Mouse (Mus musculus) forebrain, embryonic 13.5 days (tissue): ENCODE results near the gene Gm17631. TPM values are rescaled to one million over a fixed set of nuclear protein-coding genes. Genes with fewer than 3 reads are reported as not detected.
"Not testable (repeated sequence)": the region's sequence is repeated elsewhere in the genome, so short reads cannot be mapped to it uniquely, and the experiment has no call there.

Experiments
- ATAC-seq: fragments of 200-750 bp; cut with Nextera tagmentation; 2 replicates; pipeline ENCODE4 v1.8.0; 2017
- H3K27ac ChIP-seq: fragments of 300-500 bp; sonication (generic); 2 replicates; pipeline ENCODE4 v1.5.1; 2015; ENCODE audit warnings: inconsistent platforms, mild to moderate bottlenecking, moderate library complexity
- H3K27me3 ChIP-seq: fragments of 300-500 bp; sonication (generic); 2 replicates; pipeline ENCODE4 v1.6.1; 2015; ENCODE audit warnings: mild to moderate bottlenecking, inconsistent platforms
- H3K36me3 ChIP-seq: fragments of 300-500 bp; sonication (generic); 2 replicates; pipeline ENCODE4 v1.6.1; 2015; ENCODE audit warnings: mild to moderate bottlenecking, inconsistent platforms; ENCODE audit not compliant: poor library complexity, severe bottlenecking
- H3K4me1 ChIP-seq: fragments of 300-500 bp; sonication (generic); 2 replicates; pipeline ENCODE4 v1.6.1; 2015; ENCODE audit warnings: inconsistent platforms
- H3K4me2 ChIP-seq: fragments of 300-500 bp; sonication (generic); 2 replicates; pipeline ENCODE4 v1.6.1; 2015; ENCODE audit warnings: inconsistent platforms, mild to moderate bottlenecking, moderate library complexity
- H3K4me3 ChIP-seq: fragments of 300-500 bp; sonication (generic); 2 replicates; pipeline ENCODE4 v1.5.1; 2015; ENCODE audit warnings: mild to moderate bottlenecking, inconsistent platforms
- H3K9ac ChIP-seq: fragments of 300-500 bp; sonication (generic); 2 replicates; pipeline ENCODE4 v1.6.1; 2015; ENCODE audit warnings: mild to moderate bottlenecking, inconsistent platforms
- H3K9me3 ChIP-seq: fragments of 300-500 bp; sonication (generic); replicated peaks from 2 replicates; pipeline ENCODE4 v1.6.1; 2016; ENCODE audit warnings: inconsistent platforms
- WGBS: fragments of 180-500 bp; shearing (Covaris S2); methylation state at CpG from one replicate; pipeline ENCODE4 v1.1.7; 2015; 5-methylcytosine and 5-hydroxymethylcytosine counted together
- polyA plus RNA-seq: library from polyadenylated mRNA; unstranded; fragments of >200 nt; fragmentation: Nextera tagmentation; extraction: Ambion mirVana; gene quantifications from 2 replicates; pipeline ENCODE4 v1.2.1, GENCODE M21; 2015

Gm17631 gene
- polyA plus RNA-seq = not detected in 2 replicates

- not testable (repeated sequence) for H3K9ac ChIP-seq, H3K27ac ChIP-seq, H3K4me1 ChIP-seq, H3K4me3 ChIP-seq, H3K27me3 ChIP-seq, H3K4me2 ChIP-seq, ATAC-seq, H3K36me3 ChIP-seq
- peaks cover 23% of the 10 kb centered on the region for H3K9me3 ChIP-seq
- no CpG with 5 or more reads among the region's 3 CpGs for WGBS
Measured at GRCm38 (mm10) chr6:129862349-129862748, at the start of gene Gm17631. TSS of gene Gm17631 (plus strand) at chr6:129862649.

- no peak overlapping the region for H3K4me2 ChIP-seq
- no peak overlapping the region for H3K27ac ChIP-seq
- H3K4me1 ChIP-seq = no peaks in the 10 kb centered on the region
- H3K27me3 ChIP-seq = no peaks in the 10 kb centered on the region
- peaks cover 7% of the 10 kb centered on the region for H3K9me3 ChIP-seq
- no peak overlapping the region for H3K4me3 ChIP-seq
- no peak overlapping the region for H3K9ac ChIP-seq
- 66% methylated on average over 3 of the region's 3 CpGs for WGBS
- ATAC-seq = no peak
- H3K36me3 ChIP-seq = no peaks in the 10 kb centered on the region
Measured at GRCm38 (mm10) chr6:129817731-129818130, 44.7 kb upstream of the Gm17631 start.

- ATAC-seq = no peak
- peaks cover 17% of the 10 kb centered on the region for H3K9me3 ChIP-seq
- H3K4me3 ChIP-seq = no peak overlapping the region
- no peak overlapping the region for H3K9ac ChIP-seq
- H3K4me2 ChIP-seq = no peak overlapping the region
- no peaks in the 10 kb centered on the region for H3K27me3 ChIP-seq
- no peak overlapping the region for H3K27ac ChIP-seq
- H3K4me1 ChIP-seq = no peaks in the 10 kb centered on the region
- WGBS = 88% methylated on average over 1 of the region's 1 CpGs
- H3K36me3 ChIP-seq = no peaks in the 10 kb centered on the region
Measured at GRCm38 (mm10) chr6:129824004-129824403, 38.4 kb upstream of the Gm17631 start.

GRCm38 (mm10) chr6:129825559-129825958 is 36.9 kb upstream of the Gm17631 start:
- Histone ChIP-seq H3K4me1 (no peaks in the 10 kb centered on the region), H3K4me3 (no peak overlapping the region), H3K4me2 (no peak overlapping the region), H3K9ac (no peak overlapping the region), H3K27ac (no peak overlapping the region), H3K36me3 (no peaks in the 10 kb centered on the region), H3K27me3 (no peaks in the 10 kb centered on the region), H3K9me3 (peaks cover 18% of the 10 kb centered on the region)
- WGBS = 90% methylated on average over 1 of the region's 1 CpGs
- no peak for ATAC-seq

- Histone ChIP-seq H3K27ac (no peak within 1 kb of the TSS), H3K9me3 (peaks cover 8% of the 10 kb centered on the region), H3K27me3 (no peaks in the 10 kb centered on the region), H3K4me3 (no peak within 1 kb of the TSS), H3K4me2 (no peak within 1 kb of the TSS), H3K4me1 (no peaks in the 10 kb centered on the region), H3K36me3 (no peaks in the 10 kb centered on the region), H3K9ac (no peak within 1 kb of the TSS)
- WGBS = 43% methylated on average over 1 of the region's 1 CpGs
- ATAC-seq = no peak
Measured at GRCm38 (mm10) chr6:129876549-129876948, 14.1 kb downstream of the Gm17631 start, which contains the start of gene Klra17. TSS of gene Klra17 (minus strand) at chr6:129876672.

GRCm38 (mm10) chr6:129882525-129882924 is 20.1 kb downstream of the Gm17631 start:
- Histone ChIP-seq H3K27ac (no peak overlapping the region), H3K4me1 (no peaks in the 10 kb centered on the region)

More at GRCm38 (mm10) chr6:129882525-129882924, 20.1 kb downstream of the Gm17631 start:
- Histone ChIP-seq H3K36me3 (no peaks in the 10 kb centered on the region), H3K9me3 (peaks cover 17% of the 10 kb centered on the region), H3K27me3 (no peaks in the 10 kb centered on the region), H3K4me2 (no peak overlapping the region), H3K4me3 (no peak overlapping the region), H3K9ac (no peak overlapping the region)
- WGBS = 92% methylated on average over 2 of the region's 2 CpGs
- no peak for ATAC-seq

Other genes with a start within 250 kb of the Gm17631 start
- 0.14 and 0.18 TPM in 2 replicates for gene Klrk1, start 238.8 kb upstream of the Gm17631 start, polyA plus RNA-seq
- not detected in 2 replicates for gene Klrc3, start 219.3 kb upstream of the Gm17631 start, polyA plus RNA-seq
- gene Klrc2, start 202.0 kb upstream of the Gm17631 start, polyA plus RNA-seq = not detected in 2 replicates
- not detected in 2 replicates for gene Klrc1, start 183.7 kb upstream of the Gm17631 start, polyA plus RNA-seq
- not detected in 2 replicates for gene Klri1, start 145.5 kb upstream of the Gm17631 start, polyA plus RNA-seq
- gene Klri2, start 122.2 kb upstream of the Gm17631 start, polyA plus RNA-seq = not detected in 2 replicates
- gene Gm156, start 78.4 kb upstream of the Gm17631 start, polyA plus RNA-seq = not detected in 2 replicates
- gene Klra17, start 14.0 kb downstream of the Gm17631 start, polyA plus RNA-seq = not detected in 2 replicates
- not detected in 2 replicates for gene Klra5, start 55.0 kb downstream of the Gm17631 start, polyA plus RNA-seq
- not detected in 2 replicates for gene Klra6, start 164.3 kb downstream of the Gm17631 start, polyA plus RNA-seq
- not detected in 2 replicates for gene Klra4, start 204.6 kb downstream of the Gm17631 start, polyA plus RNA-seq